Mouse (Mus musculus) CH12.LX (cell line): ENCODE data around the gene Nfia. TPM values are rescaled to one million over a fixed set of nuclear protein-coding genes. Genes with fewer than 3 reads are reported as not detected.

Source experiments
- DNase-seq: peaks from one replicate; pipeline ENCODE4 v3.0.0-alpha.2; 2013; ENCODE audit errors: extremely low read depth
- H3K27ac ChIP-seq: 2 replicates; pipeline ENCODE4 v1.5.1; 2012; ENCODE audit warnings: low read depth, mild to moderate bottlenecking, control low read depth, moderate library complexity; ENCODE audit not compliant: insufficient read depth
- H3K27me3 ChIP-seq: replicated peaks from 2 replicates; pipeline ENCODE3; 2012; ENCODE audit warnings: inconsistent platforms
- H3K36me3 ChIP-seq, 2 experiments: replicated peaks in 1 of 2; 2 replicates each; pipeline versions ENCODE3 to v1.6.1; 2012; ENCODE audit warnings: inconsistent platforms in 1 of 2, low read length in 1 of 2, mild to moderate bottlenecking in 1 of 2, mixed read lengths in 1 of 2, moderate library complexity in 1 of 2; ENCODE audit not compliant: control insufficient read depth in 1 of 2, insufficient read depth in 1 of 2
- H3K4me1 ChIP-seq, 2 experiments: 2 replicates each; pipeline ENCODE4 v1.6.1; 2012; ENCODE audit warnings: inconsistent platforms in 1 of 2, moderate library complexity in 1 of 2; ENCODE audit not compliant: insufficient read depth in 2 of 2, control insufficient read depth in 1 of 2
- H3K4me2 ChIP-seq: 2 replicates; pipeline ENCODE4 v1.6.1; 2012; ENCODE audit warnings: low read depth, mild to moderate bottlenecking, control low read depth; ENCODE audit not compliant: poor library complexity, insufficient read depth, severe bottlenecking
- H3K4me3 ChIP-seq, 3 experiments: fragments of 150-350 bp in 1 of 3; sonication (generic) in 1 of 3; replicated peaks in 1 of 3; 2 replicates each; pipeline versions ENCODE3 to v1.5.1; 2011 to 2012; ENCODE audit warnings: low read depth in 2 of 3, low read length in 2 of 3, mild to moderate bottlenecking in 2 of 3, moderate library complexity in 2 of 3, control low read depth in 1 of 3, improper control_type of control experiment in 1 of 3, inconsistent platforms in 1 of 3, mixed read lengths in 1 of 3; ENCODE audit not compliant: poor library complexity in 1 of 3
- H3K79me2 ChIP-seq: replicated peaks from 2 replicates; pipeline ENCODE4 v1.6.1; 2012; ENCODE audit warnings: mild to moderate bottlenecking, moderate library complexity; ENCODE audit not compliant: control insufficient read depth, poor library complexity, insufficient read depth, severe bottlenecking; ENCODE audit errors: extremely low read depth
- H3K9ac ChIP-seq: 2 replicates; pipeline ENCODE4 v1.6.1; 2012; ENCODE audit warnings: low read depth, mild to moderate bottlenecking, control low read depth, moderate library complexity; ENCODE audit not compliant: insufficient read depth
- H3K9me3 ChIP-seq: replicated peaks from 2 replicates; pipeline ENCODE3; 2012; ENCODE audit warnings: low read length, inconsistent platforms, mixed read lengths
- BHLHE40 ChIP-seq: IDR thresholded peaks from 2 replicates; pipeline ENCODE4 v1.6.1; 2011; ENCODE audit warnings: mild to moderate bottlenecking, low read depth, low read length, improper control_type of control experiment
- CHD1 ChIP-seq: IDR thresholded peaks from 2 replicates; pipeline ENCODE4 v1.6.1; 2012; ENCODE audit warnings: low read depth, low read length, improper control_type of control experiment, inconsistent platforms
- E2F4 ChIP-seq: IDR thresholded peaks from 2 replicates; pipeline ENCODE4 v1.6.1; 2011; ENCODE audit warnings: low read depth, low read length, improper control_type of control experiment; ENCODE audit not compliant: insufficient replicate concordance
- ELF1 ChIP-seq: IDR thresholded peaks from 2 replicates; pipeline ENCODE4 v1.6.1; 2014; ENCODE audit warnings: low read depth, mild to moderate bottlenecking, inconsistent platforms, low read length, improper control_type of control experiment
- EP300 ChIP-seq: IDR thresholded peaks from 2 replicates; pipeline ENCODE4 v1.6.1; 2011; ENCODE audit warnings: low read length, improper control_type of control experiment
- ETS1 ChIP-seq: conservative IDR thresholded peaks from 2 replicates; pipeline ENCODE4 v1.6.1; 2012; ENCODE audit warnings: low read depth, mild to moderate bottlenecking, inconsistent platforms, low read length, improper control_type of control experiment, moderate library complexity
- GABPA ChIP-seq: IDR thresholded peaks from 2 replicates; pipeline ENCODE4 v1.6.1; 2012; ENCODE audit warnings: low read depth, low read length, improper control_type of control experiment, inconsistent platforms; ENCODE audit not compliant: insufficient replicate concordance
- HCFC1 ChIP-seq: IDR thresholded peaks from 2 replicates; pipeline ENCODE4 v1.6.1; 2012; ENCODE audit warnings: low read depth, mild to moderate bottlenecking, inconsistent platforms, low read length, improper control_type of control experiment
- IRF4 ChIP-seq: IDR thresholded peaks from 2 replicates; pipeline ENCODE4 v1.6.1; 2014; ENCODE audit warnings: low read depth, mild to moderate bottlenecking, inconsistent platforms, low read length, improper control_type of control experiment
- JUN ChIP-seq: IDR thresholded peaks from 2 replicates; pipeline ENCODE4 v1.6.1; 2011; ENCODE audit warnings: low read depth, mild to moderate bottlenecking, low read length, improper control_type of control experiment, moderate library complexity; ENCODE audit not compliant: insufficient read depth
- JUND ChIP-seq: conservative IDR thresholded peaks from 2 replicates; pipeline ENCODE4 v1.6.1; 2011; ENCODE audit warnings: low read depth, low read length, improper control_type of control experiment
- NELFE ChIP-seq: IDR thresholded peaks from 2 replicates; pipeline ENCODE4 v1.6.1; 2011; ENCODE audit warnings: low read depth, low read length, improper control_type of control experiment
- PAX5 ChIP-seq: IDR thresholded peaks from 2 replicates; pipeline ENCODE4 v1.6.1; 2012; ENCODE audit warnings: low read length, inconsistent platforms, mixed read lengths
- POLR2A ChIP-seq: IDR thresholded peaks from 2 replicates; pipeline ENCODE4 v1.6.1; 2011; ENCODE audit warnings: low read depth, mild to moderate bottlenecking, improper control_type of control experiment, low read length
- POLR2AphosphoS2 ChIP-seq: IDR thresholded peaks from 2 replicates; pipeline ENCODE4 v1.6.1; 2011; ENCODE audit warnings: low read depth, low read length, improper control_type of control experiment
- RCOR1 ChIP-seq: conservative IDR thresholded peaks from 2 replicates; pipeline ENCODE4 v1.6.1; 2012; ENCODE audit warnings: low read depth, mild to moderate bottlenecking, inconsistent platforms, low read length, improper control_type of control experiment
- SMC3 ChIP-seq: IDR thresholded peaks from 2 replicates; pipeline ENCODE4 v1.6.1; 2011; ENCODE audit warnings: low read depth, low read length, improper control_type of control experiment
- TBP ChIP-seq: conservative IDR thresholded peaks from 2 replicates; pipeline ENCODE4 v1.6.1; 2011; ENCODE audit warnings: low read depth, low read length, improper control_type of control experiment
- TCF12 ChIP-seq: IDR thresholded peaks from 2 replicates; pipeline ENCODE4 v1.6.1; 2014; ENCODE audit warnings: low read depth, mild to moderate bottlenecking, inconsistent platforms, low read length, improper control_type of control experiment
- UBTF ChIP-seq: IDR thresholded peaks from 2 replicates; pipeline ENCODE4 v1.6.1; 2012; ENCODE audit warnings: low read depth, mild to moderate bottlenecking, inconsistent platforms, low read length, improper control_type of control experiment, moderate library complexity
- USF2 ChIP-seq: conservative IDR thresholded peaks from 2 replicates; pipeline ENCODE4 v1.6.1; 2011; ENCODE audit warnings: low read depth, low read length, improper control_type of control experiment
- dilution Hi-C: fragments of 300-500 bp; cut with MboI; formaldehyde crosslinking; loops from 2 replicates; pipeline ENCODE4 v1.14.3; 2020; ENCODE audit warnings: low sequenced_read_pairs; ENCODE audit not compliant: extremely low pct_unique_long_range_greater_than_20kb, extremely low pct_ligation_motif_present
- in situ Hi-C: fragments of 300-500 bp; cut with MboI; formaldehyde crosslinking; loops from 3 replicates; pipeline ENCODE4 v1.14.3; 2019; ENCODE audit warnings: low sequenced_read_pairs, low pct_ligation_motif_present, low pct_unique_long_range_greater_than_20kb, mixed read lengths
- polyA plus RNA-seq: library from polyadenylated mRNA; unstranded; fragments of >175 nt; gene quantifications from 2 replicates; pipeline ENCODE4 v1.2.1, GENCODE M21; 2012; ENCODE audit warnings: low read depth; ENCODE audit not compliant: insufficient read length
- total RNA-seq, 2 experiments: library from RNA; depleted of rRNA; stranded (reverse); fragments of 300-350 nt in 1 of 2; fragments of >200 nt in 1 of 2; gene quantifications; 2 replicates each; pipeline ENCODE4 v1.2.3; 2012 to 2014

Nfia gene
- total and polyA plus RNA-seq, 3 experiments = not detected

DNA sequence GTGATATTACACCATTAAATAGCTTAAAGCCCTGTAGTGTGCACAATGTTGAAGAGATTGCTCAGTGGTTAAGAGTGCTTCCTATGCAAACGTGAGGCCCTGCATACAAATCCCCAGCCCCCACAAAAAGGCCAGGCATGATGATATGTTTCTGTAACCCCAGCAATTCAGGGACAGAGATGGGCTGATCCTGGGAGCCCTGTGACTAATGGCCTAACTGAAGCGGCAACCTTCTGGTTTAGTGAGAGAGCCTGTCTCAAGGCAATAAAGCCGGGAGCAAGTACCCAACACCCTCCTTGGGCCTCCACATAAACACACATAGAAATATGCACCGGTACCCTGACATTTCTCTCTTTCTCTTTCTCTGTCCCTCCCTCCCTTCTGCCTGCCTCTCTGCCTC is 153.1 kb downstream of the Nfia start:
- Histone ChIP-seq H3K9ac (no peak overlapping the region), H3K36me3 (no peaks in the 10 kb centered on the region), H3K27me3 (no peaks in the 10 kb centered on the region), H3K79me2 (no peaks in the 10 kb centered on the region), H3K4me3 (no peak overlapping the region), H3K9me3 (peaks cover 50% of the 10 kb centered on the region), H3K27ac (no peak overlapping the region), H3K4me1 (no peaks in the 10 kb centered on the region), H3K4me2 (no peak overlapping the region)
- in situ Hi-C loops (no loop called here), dilution Hi-C loops (no loop called here)
- no peak for DNase-seq
- TF ChIP-seq JUND = no peak
- TF ChIP-seq BHLHE40 = no peak
- no peak for TF ChIP-seq ELF1
- TF ChIP-seq CHD1 = no peak
- no peak for TF ChIP-seq NELFE
- TF ChIP-seq JUN = no peak
- no peak for TF ChIP-seq E2F4
- TF ChIP-seq TCF12 = no peak
- TF ChIP-seq PAX5 = no peak
- no peak for TF ChIP-seq HCFC1
- TF ChIP-seq USF2 = no peak
- no peak for TF ChIP-seq UBTF
- no peak for TF ChIP-seq RCOR1
- TF ChIP-seq POLR2AphosphoS2 = no peak
- no peak for TF ChIP-seq TBP

GRCm38 (mm10) chr4:97926607-97927308 is 154.2 kb downstream of the Nfia start:
- Histone ChIP-seq H3K36me3 (no peaks in the 10 kb centered on the region), H3K79me2 (no peaks in the 10 kb centered on the region), H3K9me3 (peaks cover 51% of the 10 kb centered on the region), H3K4me1 (no peaks in the 10 kb centered on the region), H3K27ac (no peak overlapping the region), H3K4me3 (no peak overlapping the region), H3K4me2 (no peak overlapping the region), H3K9ac (no peak overlapping the region), H3K27me3 (no peaks in the 10 kb centered on the region)
- in situ Hi-C loops (no loop called here), dilution Hi-C loops (no loop called here)
- DNase-seq = no peak
- TF ChIP-seq TBP (no peak), EP300 (no peak), ETS1 (no peak), CHD1 (no peak), GABPA (no peak), SMC3 (no peak), POLR2AphosphoS2 (no peak), IRF4 (no peak), POLR2A (no peak)
